Mouse (Mus musculus) hindbrain, embryonic 12.5 days (tissue): ENCODE measurements at regions not wholly inside any gene's neighbourhood (a gene's known extent, or its start where the extent isn't known, plus 50 kb on each side); places are given as distances from the start of the nearest gene placed in this dataset.
A peak's percentile ranks its signal among the peaks of the same experiment; 100 is the strongest.

Experiments used
- ATAC-seq: fragments of 200-750 bp; cut with Nextera tagmentation; 2 replicates; pipeline ENCODE4 v1.8.0; 2017; ENCODE audit warnings: moderate TSS enrichment; ENCODE audit not compliant: low FRiP score
- H3K27ac ChIP-seq: fragments of 300-500 bp; sonication (generic); 2 replicates; pipeline ENCODE4 v1.5.1; 2016; ENCODE audit warnings: mild to moderate bottlenecking
- H3K27me3 ChIP-seq: fragments of 300-500 bp; sonication (generic); 2 replicates; pipeline ENCODE4 v1.6.1; 2016; ENCODE audit warnings: mild to moderate bottlenecking
- H3K36me3 ChIP-seq: fragments of 300-500 bp; sonication (generic); 2 replicates; pipeline ENCODE4 v1.6.1; 2016; ENCODE audit warnings: mild to moderate bottlenecking
- H3K4me1 ChIP-seq: fragments of 300-500 bp; sonication (generic); 2 replicates; pipeline ENCODE4 v1.6.1; 2016
- H3K4me2 ChIP-seq: fragments of 300-500 bp; sonication (generic); replicated peaks from 2 replicates; pipeline ENCODE4 v1.6.1; 2016; ENCODE audit warnings: mild to moderate bottlenecking
- H3K4me3 ChIP-seq: fragments of 300-500 bp; sonication (generic); 2 replicates; pipeline ENCODE4 v1.5.1; 2016; ENCODE audit warnings: mild to moderate bottlenecking
- H3K9ac ChIP-seq: fragments of 300-500 bp; sonication (generic); 2 replicates; pipeline ENCODE4 v1.6.1; 2016; ENCODE audit warnings: mild to moderate bottlenecking, moderate library complexity
- H3K9me3 ChIP-seq: fragments of 300-500 bp; sonication (generic); replicated peaks from 2 replicates; pipeline ENCODE4 v1.6.1; 2016; ENCODE audit warnings: mild to moderate bottlenecking
- WGBS: fragments of 180-500 bp; shearing (Covaris S2); methylation state at CpG from one replicate; pipeline ENCODE4 v1.1.7; 2016; 5-methylcytosine and 5-hydroxymethylcytosine counted together

DNA sequence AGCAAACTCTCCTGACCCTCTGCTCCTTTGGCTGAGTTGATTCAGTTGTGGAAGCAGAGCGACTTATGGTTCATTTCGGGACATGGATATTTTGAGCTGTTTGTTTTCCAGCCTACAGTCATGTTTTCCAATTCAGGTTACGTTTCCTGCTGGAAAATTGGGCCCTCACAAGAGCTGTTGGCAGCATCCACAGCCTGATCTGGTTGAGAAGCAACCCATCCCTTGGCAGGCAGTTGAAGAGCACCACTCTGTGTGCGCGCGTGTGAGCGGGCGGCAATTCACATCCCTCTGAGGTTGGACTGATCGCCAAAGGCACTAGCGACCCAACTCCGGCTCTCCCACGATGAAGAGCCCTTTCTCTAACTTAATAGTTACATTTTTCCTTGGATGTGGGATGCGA is 457.1 kb downstream of the Tmem38b start:
- no peaks in the 10 kb centered on the region for H3K4me1 ChIP-seq
- no peak overlapping the region for H3K4me2 ChIP-seq
- no peaks in the 10 kb centered on the region for H3K27me3 ChIP-seq
- no peaks in the 10 kb centered on the region for H3K9me3 ChIP-seq
- no peak overlapping the region for H3K27ac ChIP-seq
- no peak overlapping the region for H3K9ac ChIP-seq
- H3K4me3 ChIP-seq = no peak overlapping the region
- 94% methylated on average over 13 of the region's 13 CpGs for WGBS
- no peak for ATAC-seq
- H3K36me3 ChIP-seq = no peaks in the 10 kb centered on the region

DNA sequence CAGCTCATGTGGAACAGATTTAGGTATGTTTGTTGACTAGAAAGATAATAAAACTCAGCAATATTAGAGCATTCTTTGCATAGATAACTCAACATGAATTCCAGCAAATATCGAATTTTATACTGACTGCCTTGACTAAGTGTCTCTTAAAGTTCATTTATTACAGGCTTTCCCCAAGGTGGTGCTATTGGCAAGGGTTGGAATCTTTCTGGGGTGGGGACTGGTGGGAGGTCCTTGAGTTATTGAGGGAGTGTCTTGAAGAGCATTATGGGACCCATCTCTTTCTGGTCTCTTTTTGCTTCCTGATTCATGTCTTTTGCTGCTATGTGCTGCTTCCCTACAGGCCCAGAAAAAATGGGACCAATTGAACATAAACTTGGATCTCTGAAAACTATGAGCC is 488.0 kb downstream of the Tmem38b start:
- H3K4me2 ChIP-seq = no peak overlapping the region
- H3K4me3 ChIP-seq = no peak overlapping the region
- no peaks in the 10 kb centered on the region for H3K36me3 ChIP-seq
- ATAC-seq = no peak
- H3K9me3 ChIP-seq = no peaks in the 10 kb centered on the region
- no peaks in the 10 kb centered on the region for H3K27me3 ChIP-seq
- H3K27ac ChIP-seq = no peak overlapping the region
- WGBS = 84% methylated on average over 1 of the region's 1 CpGs
- H3K9ac ChIP-seq = no peak overlapping the region
- H3K4me1 ChIP-seq = no peaks in the 10 kb centered on the region

DNA sequence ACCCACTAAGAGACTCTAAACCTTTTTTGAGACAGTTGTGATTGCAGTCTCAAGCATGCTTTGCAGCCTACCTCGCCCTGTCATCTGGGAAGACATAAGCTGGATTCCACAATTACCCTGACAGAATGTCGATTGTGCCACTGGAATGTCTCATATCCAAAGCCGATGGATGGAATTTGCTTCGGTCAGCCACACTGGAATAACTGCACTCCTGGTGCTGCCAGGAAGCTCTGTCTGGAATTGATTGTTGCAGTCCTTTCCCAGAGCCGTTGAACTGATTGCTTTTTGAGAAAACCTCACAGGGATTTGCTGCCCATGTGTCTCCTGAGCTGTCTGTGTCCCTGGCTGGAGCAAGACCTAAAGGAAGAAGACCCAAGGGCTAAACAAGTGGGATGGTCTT is 499.0 kb downstream of the Tmem38b start:
- Histone ChIP-seq H3K4me3 (no peak overlapping the region), H3K27ac (no peak overlapping the region), H3K9me3 (no peaks in the 10 kb centered on the region), H3K4me1 (peaks cover 12% of the 10 kb centered on the region), H3K9ac (no peak overlapping the region), H3K36me3 (no peaks in the 10 kb centered on the region), H3K27me3 (no peaks in the 10 kb centered on the region), H3K4me2 (no peak overlapping the region)
- no peak for ATAC-seq
- 64% methylated on average over 5 of the region's 5 CpGs for WGBS

DNA sequence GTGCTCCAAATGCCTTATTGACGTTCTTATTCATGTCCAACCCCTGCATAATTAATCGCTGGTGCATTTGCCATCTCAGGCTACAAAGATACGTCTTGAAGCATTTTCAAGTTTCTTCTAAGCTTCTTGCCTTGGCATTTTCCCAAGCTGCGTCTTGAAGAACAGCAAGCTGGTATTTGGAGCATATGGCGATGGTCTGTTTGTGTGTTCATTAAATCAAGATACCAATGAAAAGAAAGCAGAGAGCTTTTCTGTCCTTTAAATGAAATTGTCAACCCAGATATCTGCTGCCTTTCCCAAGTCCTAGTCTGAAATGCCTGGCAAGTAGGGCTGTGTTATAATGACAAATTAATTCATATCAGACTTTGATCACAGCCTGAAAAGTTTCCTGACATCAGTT is 502.4 kb downstream of the Tmem38b start:
- H3K4me2 ChIP-seq = no peak overlapping the region
- no peak for ATAC-seq
- WGBS = 73% methylated on average over 5 of the region's 5 CpGs
- no peak overlapping the region for H3K4me3 ChIP-seq
- no peaks in the 10 kb centered on the region for H3K36me3 ChIP-seq
- H3K27me3 ChIP-seq = no peaks in the 10 kb centered on the region
- H3K4me1 ChIP-seq = peaks cover 31% of the 10 kb centered on the region
- H3K9me3 ChIP-seq = no peaks in the 10 kb centered on the region
- H3K9ac ChIP-seq = no peak overlapping the region
- H3K27ac ChIP-seq = peak overlapping the region; percentile 80

DNA sequence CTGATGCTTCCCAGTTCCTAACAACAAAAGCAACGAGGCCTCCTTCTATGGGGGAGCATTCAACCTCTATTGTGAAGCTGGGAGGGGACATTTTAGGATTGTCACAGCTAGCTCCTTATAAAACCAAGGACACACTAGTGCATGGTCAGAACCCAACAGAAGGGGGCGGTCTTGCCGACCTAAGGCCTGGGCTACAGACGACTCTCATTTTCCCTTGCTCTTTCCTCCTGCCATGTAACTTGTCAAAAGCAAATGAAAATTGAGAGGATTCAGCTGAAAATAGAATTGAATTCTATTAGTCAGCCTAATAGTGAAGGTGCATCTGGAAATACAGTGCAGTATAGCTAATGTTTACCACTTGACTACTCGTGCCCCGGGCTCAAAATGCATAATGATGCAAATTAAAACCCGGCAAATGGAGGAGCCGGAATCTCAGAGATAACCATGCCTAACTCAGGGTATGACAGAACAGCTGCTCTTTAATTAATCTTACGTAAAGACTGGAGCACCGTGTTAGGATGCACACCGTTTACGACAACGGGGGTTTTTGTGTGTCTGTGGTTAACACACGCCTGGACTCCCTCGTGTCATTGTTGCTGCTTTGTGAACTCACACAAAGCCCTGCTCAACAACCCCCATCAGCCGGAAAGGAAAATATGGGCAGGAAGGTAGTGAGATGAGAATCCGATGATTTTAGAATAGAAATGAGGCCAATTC is 503.0 kb downstream of the Tmem38b start:
- H3K4me2 ChIP-seq = peak overlapping the region; percentile 31

DNA sequence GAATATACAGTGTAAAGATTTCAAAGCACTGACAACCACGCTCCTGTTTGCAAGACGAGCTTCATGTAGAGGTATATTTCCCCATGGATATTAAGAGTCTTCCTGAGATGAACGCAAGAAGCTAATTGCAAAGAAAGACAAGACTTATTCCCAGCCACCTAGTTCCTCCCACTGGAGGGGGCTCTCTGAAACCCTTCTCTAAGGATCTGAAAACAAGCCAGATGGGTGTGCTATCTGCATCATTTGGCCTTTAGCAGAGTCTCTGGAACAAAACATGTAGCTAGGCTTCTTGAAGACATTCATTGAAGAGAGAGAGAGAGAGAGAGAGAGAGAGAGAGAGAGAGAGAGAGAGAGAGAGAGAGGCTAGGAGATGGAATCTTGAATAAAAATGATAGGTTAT is 504.8 kb downstream of the Tmem38b start:
- Histone ChIP-seq H3K27ac (peak overlapping the region; percentile 40; the same call in 1 of the 2 replicates), H3K4me2 (no peak overlapping the region), H3K4me1 (peaks cover 32% of the 10 kb centered on the region), H3K9ac (no peak overlapping the region), H3K9me3 (no peaks in the 10 kb centered on the region), H3K4me3 (no peak overlapping the region), H3K36me3 (no peaks in the 10 kb centered on the region), H3K27me3 (no peaks in the 10 kb centered on the region)
- no peak for ATAC-seq
- WGBS = 75% methylated on average over 3 of the region's 3 CpGs

More for the DNA sequence above, 503.0 kb downstream of the Tmem38b start:
- Histone ChIP-seq H3K27me3 (no peaks in the 10 kb centered on the region), H3K27ac (peak overlapping the region; percentile 80), H3K4me1 (peaks cover 34% of the 10 kb centered on the region), H3K4me3 (no peak overlapping the region; the same call in 1 of the 2 replicates), H3K36me3 (no peaks in the 10 kb centered on the region), H3K9me3 (no peaks in the 10 kb centered on the region), H3K9ac (no peak overlapping the region)
- peak; percentile 83 for ATAC-seq
- WGBS = 49% methylated on average over 17 of the region's 17 CpGs

DNA sequence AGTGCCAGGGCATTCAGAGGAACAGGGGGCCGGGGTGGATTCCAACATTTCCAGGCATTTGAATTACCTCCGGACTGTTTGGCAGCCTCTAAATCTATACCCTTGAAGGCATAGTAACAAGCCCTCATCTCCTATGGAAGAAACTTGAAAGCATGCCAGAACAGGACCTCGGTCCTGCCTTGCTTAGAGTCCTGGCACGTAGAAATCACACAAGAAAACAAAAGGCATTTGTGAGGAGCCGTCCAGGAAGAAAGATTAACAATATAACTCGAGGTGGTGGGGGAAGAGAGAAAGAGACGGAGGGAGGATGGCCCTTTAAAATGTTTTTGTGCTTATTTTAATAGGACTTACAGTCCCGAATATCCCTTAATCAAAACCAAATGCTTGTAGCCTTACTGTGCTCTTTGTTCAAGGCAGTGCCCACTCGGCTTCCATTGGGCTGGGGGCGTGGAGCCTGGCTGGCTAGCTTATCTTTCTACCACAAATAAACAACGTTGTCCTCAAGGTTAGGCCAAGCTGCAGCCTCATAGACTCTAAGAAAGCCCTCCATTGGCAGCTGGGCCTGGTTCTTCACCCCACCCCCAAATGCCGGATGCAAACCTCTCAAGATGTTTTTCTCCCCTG is 505.9 kb downstream of the Tmem38b start:
- no peak overlapping the region for H3K4me3 ChIP-seq
- no peak overlapping the region for H3K9ac ChIP-seq
- peak overlapping the region; percentile 74 for H3K27ac ChIP-seq
- no peaks in the 10 kb centered on the region for H3K9me3 ChIP-seq
- no peak overlapping the region for H3K4me2 ChIP-seq
- 27% methylated on average over 12 of the region's 12 CpGs for WGBS
- H3K4me1 ChIP-seq = peaks cover 32% of the 10 kb centered on the region
- H3K36me3 ChIP-seq = no peaks in the 10 kb centered on the region
- H3K27me3 ChIP-seq = no peaks in the 10 kb centered on the region
- peak; percentile 72 for ATAC-seq

DNA sequence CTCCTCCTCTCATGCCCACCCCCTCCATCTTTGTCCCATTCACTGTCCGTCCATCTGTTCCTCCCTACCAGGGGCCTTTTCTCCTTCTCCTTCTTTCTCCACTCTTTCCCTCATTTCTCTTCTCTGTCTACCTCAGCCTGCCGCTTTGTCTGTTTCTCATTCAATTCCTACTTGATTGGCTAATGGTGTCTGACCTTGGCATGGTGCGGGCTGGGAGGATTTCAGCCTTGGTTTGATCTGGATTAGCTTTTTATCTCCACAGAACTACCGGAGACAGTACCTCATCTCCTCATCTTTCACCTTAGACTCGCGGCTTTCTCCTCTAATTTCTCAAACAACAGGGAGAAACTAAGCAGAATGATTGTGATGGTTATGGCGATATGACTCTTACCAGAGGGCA is 506.4 kb downstream of the Tmem38b start:
- H3K4me2 ChIP-seq = 0 out of 2 replicates have a peak overlapping the region, but pooled peaks have one; percentile 11
- no peak for ATAC-seq
- no peaks in the 10 kb centered on the region for H3K36me3 ChIP-seq
- peak overlapping the region; percentile 74 for H3K27ac ChIP-seq
- no peak overlapping the region for H3K9ac ChIP-seq
- H3K4me1 ChIP-seq = peaks cover 32% of the 10 kb centered on the region
- no peak overlapping the region for H3K4me3 ChIP-seq
- no peaks in the 10 kb centered on the region for H3K9me3 ChIP-seq
- WGBS = 74% methylated on average over 7 of the region's 7 CpGs
- no peaks in the 10 kb centered on the region for H3K27me3 ChIP-seq

DNA sequence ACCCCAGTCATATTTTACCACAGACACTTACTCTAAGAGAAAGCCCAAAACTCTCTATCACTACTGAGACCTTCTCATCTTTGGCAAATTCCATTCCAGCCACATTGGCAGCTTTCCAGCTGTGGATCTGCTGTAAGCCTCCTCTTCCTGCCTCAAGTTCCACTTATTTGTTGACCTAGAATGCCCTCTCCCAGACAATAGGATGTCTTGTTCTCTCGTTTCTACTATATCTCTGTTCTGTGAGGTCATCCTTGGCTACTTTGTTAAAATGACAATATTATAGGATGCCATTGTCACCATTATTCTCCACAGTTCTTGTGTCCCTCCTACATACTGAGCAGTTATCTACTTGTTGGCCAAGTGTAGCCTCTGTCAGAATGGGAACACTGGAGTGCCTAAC is 512.7 kb downstream of the Tmem38b start:
- no peak overlapping the region for H3K4me3 ChIP-seq
- no peaks in the 10 kb centered on the region for H3K27me3 ChIP-seq
- H3K4me1 ChIP-seq = 0 out of 2 replicates have a peak, but pooled peaks cover under 1% of the 10 kb centered on the region
- H3K27ac ChIP-seq = no peak overlapping the region
- no peak overlapping the region for H3K4me2 ChIP-seq
- no peak for ATAC-seq
- H3K36me3 ChIP-seq = no peaks in the 10 kb centered on the region
- no peaks in the 10 kb centered on the region for H3K9me3 ChIP-seq
- 57% methylated on average over 1 of the region's 1 CpGs for WGBS
- no peak overlapping the region for H3K9ac ChIP-seq

DNA sequence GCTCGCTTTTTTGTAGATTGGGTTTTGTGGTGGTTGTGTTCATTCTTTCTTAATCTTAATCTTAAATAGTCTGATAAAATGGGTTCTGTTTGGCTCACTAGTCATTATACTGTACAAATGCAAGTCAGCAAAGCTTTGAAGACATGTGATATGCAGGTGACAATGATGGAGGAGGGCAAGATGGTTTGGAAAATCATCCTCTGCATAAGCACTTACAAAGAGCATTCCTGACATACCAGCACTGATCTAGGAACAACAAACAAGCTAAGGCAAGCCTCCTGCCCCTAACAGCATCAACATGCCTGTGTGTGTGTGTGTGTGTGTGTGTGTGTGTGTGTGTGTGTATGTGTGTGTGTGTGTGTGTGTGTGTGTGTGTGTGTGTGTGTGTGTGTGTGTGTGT is 514.3 kb downstream of the Tmem38b start:
- 91% methylated on average over 1 of the region's 1 CpGs for WGBS
- ATAC-seq = no peak

DNA sequence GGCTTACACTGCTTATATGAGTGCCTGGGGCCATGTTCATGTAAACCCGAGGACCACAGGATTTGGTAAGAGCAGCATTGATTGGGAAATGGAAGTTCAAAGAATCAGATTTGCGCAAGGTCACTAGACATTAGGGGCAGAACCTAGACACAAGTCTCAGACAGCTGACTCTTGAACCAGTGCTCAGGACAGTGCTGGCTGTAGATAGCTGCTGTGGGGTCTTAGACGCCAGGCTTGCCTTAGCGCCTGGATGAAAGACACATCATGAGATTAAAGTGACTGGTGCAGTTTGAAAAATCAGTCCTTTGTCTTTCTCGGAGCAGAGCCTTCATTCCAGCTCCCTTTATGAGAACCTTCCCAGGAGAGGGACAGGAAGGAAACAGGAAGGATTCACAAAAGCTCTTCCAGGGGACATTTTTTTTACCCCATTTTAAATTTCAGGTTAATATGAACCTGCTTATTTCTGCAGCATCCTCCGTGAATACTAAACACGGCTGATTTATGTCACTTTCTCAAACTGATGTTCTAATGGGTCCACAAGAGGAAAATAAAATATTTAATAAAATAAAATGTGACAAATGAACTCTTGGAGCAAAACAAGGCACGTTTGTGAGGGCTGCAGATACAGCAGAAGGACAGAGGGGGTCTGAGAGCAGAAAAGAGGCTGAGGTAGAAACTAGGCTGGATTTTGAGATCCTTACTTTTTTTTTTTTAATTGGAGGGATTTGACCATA is 528.0 kb downstream of the Tmem38b start:
- WGBS = 62% methylated on average over 8 of the region's 8 CpGs

More for the DNA sequence above, 514.3 kb downstream of the Tmem38b start:
- Histone ChIP-seq H3K27me3 (no peaks in the 10 kb centered on the region), H3K27ac (no peak overlapping the region), H3K9ac (no peak overlapping the region), H3K36me3 (no peaks in the 10 kb centered on the region), H3K4me3 (no peak overlapping the region), H3K4me2 (no peak overlapping the region), H3K9me3 (no peaks in the 10 kb centered on the region), H3K4me1 (no peaks in the 10 kb centered on the region)

DNA sequence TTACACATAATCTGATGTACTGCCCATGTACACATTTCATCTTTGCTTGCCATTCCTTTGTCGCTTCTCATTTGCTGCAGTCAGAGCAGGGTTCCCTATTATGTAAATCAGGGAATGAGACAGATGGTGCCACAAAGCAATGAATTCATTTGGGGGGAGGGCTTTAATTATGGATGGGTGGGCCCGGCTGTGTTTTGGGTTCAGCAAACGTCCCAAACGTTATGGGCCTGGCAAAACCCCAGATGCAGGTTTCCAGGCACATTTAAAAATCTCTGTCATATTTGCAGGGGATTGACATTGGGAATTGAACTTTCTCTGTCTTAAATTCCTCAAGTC is 528.5 kb downstream of the Tmem38b start:
- 34% methylated on average over 4 of the region's 4 CpGs for WGBS
- Histone ChIP-seq H3K36me3 (no peaks in the 10 kb centered on the region), H3K9ac (no peak overlapping the region), H3K4me2 (no peak overlapping the region), H3K27ac (peak overlapping the region; percentile 64), H3K4me1 (no peaks in the 10 kb centered on the region; the same call in 1 of the 2 replicates), H3K9me3 (no peaks in the 10 kb centered on the region), H3K4me3 (no peak overlapping the region), H3K27me3 (no peaks in the 10 kb centered on the region)
- ATAC-seq = peak; percentile 83

More for the DNA sequence above, 528.0 kb downstream of the Tmem38b start:
- Histone ChIP-seq H3K27ac (peak overlapping the region; percentile 64), H3K9me3 (no peaks in the 10 kb centered on the region), H3K9ac (no peak overlapping the region), H3K4me2 (no peak overlapping the region), H3K27me3 (no peaks in the 10 kb centered on the region), H3K4me1 (no peaks in the 10 kb centered on the region; the same call in 1 of the 2 replicates), H3K4me3 (no peak overlapping the region), H3K36me3 (no peaks in the 10 kb centered on the region)
- peak; percentile 52; the same call in 1 of the 2 replicates for ATAC-seq
